Mouse (Mus musculus): ENCODE data around the gene Cyp1a1. TPM values are rescaled to one million over a fixed set of nuclear protein-coding genes. Genes with fewer than 3 reads are reported as not detected.

The Cyp1a1 gene
- polyA plus RNA-seq, 1 experiment from 2014 or later: 0.08 TPM

DNA sequence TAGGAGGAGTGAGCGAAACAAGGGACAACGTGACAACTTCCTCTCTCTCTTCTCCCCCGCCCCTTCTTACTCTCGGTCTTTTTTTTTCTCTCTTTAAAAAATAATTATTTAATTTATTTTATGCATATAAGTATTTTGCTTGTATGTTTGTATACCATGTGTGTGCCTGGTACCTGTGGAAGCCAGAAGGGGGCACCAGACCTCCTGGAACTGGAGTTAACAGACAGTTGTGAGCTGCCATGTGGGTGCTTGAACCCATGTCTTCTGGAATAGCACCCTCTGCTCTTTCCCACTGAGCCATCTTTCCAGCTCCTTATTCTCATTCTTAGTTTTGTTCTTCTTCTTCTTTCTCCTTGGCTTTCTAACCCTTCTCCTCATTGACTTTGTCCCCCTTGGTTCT lies 28.8 kb upstream of the Cyp1a1 start:
- Histone ChIP-seq H3K27me3 (peaks cover 8% of the 10 kb centered on the region; the same call in 1 of the 2 replicates), H3K27ac (no peak overlapping the region), H3K36me3 (no peaks in the 10 kb centered on the region), H3K4me2 (no peak overlapping the region), H3K9ac (no peak overlapping the region), H3K9me3 (no peaks in the 10 kb centered on the region), H3K4me3 (no peak overlapping the region), H3K4me1 (peaks cover 5% of the 10 kb centered on the region; the same call in 1 of the 2 replicates)
- ATAC-seq (ENCODE audit: insufficient number of reproducible peaks, low FRiP score, low TSS enrichment, low read depth): no peak
- 80% methylated on average over 4 of the region's 4 CpGs for WGBS

DNA sequence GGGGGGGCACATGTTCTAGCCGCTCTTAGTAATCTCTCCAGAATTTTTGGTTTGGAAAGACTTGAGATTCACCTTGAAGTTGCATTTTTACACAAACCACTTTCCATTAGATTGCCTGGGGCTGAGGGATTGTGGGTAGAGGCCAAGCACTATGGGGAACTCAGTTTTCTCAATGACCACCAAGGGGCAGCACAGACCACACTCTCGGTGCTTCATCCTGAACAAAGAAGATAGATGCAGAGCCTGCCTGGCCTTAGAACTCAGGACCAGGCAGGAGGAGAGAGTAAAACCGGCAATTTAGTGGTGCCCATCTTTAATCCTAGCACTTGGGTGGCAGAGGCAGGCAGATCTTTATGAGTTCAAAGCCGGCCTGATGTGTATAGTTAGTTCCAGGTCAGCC lies 28.0 kb upstream of the Cyp1a1 start:
- no peak overlapping the region for H3K4me2 ChIP-seq
- 19% methylated on average over 4 of the region's 4 CpGs for WGBS

DNA sequence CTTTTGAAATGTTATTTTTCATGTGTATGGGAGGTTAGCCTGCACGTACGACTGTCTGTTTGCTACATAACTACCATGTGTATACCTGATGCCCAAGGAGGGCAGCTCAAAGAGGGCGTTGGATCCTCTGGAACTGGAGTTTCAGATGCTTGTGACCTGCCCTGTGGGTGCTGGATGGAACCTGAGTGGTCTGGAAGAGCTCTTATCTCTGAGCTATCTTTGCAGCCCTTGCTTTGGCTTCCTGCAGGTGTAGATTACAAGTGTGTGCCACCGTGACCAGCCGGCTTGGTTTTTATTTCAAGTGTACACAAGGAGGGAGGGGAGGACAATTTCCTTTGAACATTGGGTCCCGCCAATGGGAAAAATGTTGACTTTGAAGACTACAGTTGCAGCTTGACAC lies 27.2 kb upstream of the Cyp1a1 start:
- 73% methylated on average over 6 of the region's 6 CpGs for WGBS
- no peak overlapping the region for H3K4me2 ChIP-seq
- no peaks in the 10 kb centered on the region for H3K36me3 ChIP-seq
- H3K27me3 ChIP-seq: no peaks in the 10 kb centered on the region
- H3K9ac ChIP-seq: no peak overlapping the region
- no peak overlapping the region for H3K27ac ChIP-seq
- H3K4me3 ChIP-seq: no peak overlapping the region
- peaks cover 5% of the 10 kb centered on the region; the same call in 1 of the 2 replicates for H3K4me1 ChIP-seq
- no peak for ATAC-seq (ENCODE audit: insufficient number of reproducible peaks, low FRiP score, low TSS enrichment, low read depth)
- no peaks in the 10 kb centered on the region for H3K9me3 ChIP-seq

More for the DNA sequence above, 28.0 kb upstream of the Cyp1a1 start:
- H3K27ac ChIP-seq: no peak overlapping the region
- H3K27me3 ChIP-seq: peaks cover under 1% of the 10 kb centered on the region; the same call in 1 of the 2 replicates
- H3K9me3 ChIP-seq: no peaks in the 10 kb centered on the region
- H3K36me3 ChIP-seq: no peaks in the 10 kb centered on the region
- peaks cover 5% of the 10 kb centered on the region; the same call in 1 of the 2 replicates for H3K4me1 ChIP-seq
- H3K4me3 ChIP-seq: no peak overlapping the region
- no peak for ATAC-seq (ENCODE audit: insufficient number of reproducible peaks, low FRiP score, low TSS enrichment, low read depth)
- no peak overlapping the region for H3K9ac ChIP-seq

DNA sequence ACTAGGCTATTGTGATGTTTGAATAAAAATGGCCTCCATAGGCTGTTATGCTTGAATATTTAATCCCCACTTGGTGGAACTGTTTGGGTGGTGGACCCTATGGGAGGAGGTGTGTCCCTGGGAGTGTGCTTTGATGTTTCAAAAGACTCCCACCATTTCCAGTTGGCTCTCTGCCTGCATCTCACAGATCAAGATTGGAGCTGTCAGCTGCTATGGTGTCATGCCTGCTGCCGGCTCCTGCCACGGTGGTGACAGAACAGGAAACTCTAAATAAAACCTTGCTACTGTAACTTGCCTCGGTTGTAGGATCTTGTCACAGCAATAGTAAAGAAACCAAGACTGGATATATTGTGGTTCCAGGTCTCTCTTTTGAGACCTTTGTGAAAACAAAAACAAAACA lies 26.2 kb upstream of the Cyp1a1 start:
- Histone ChIP-seq H3K9ac (no peak overlapping the region), H3K9me3 (no peaks in the 10 kb centered on the region), H3K27ac (no peak overlapping the region), H3K4me1 (no peaks in the 10 kb centered on the region), H3K36me3 (no peaks in the 10 kb centered on the region), H3K4me3 (no peak overlapping the region), H3K4me2 (no peak overlapping the region), H3K27me3 (no peaks in the 10 kb centered on the region)
- ATAC-seq (ENCODE audit: insufficient number of reproducible peaks, low FRiP score, low TSS enrichment, low read depth): no peak
- WGBS: 70% methylated on average over 3 of the region's 3 CpGs

DNA sequence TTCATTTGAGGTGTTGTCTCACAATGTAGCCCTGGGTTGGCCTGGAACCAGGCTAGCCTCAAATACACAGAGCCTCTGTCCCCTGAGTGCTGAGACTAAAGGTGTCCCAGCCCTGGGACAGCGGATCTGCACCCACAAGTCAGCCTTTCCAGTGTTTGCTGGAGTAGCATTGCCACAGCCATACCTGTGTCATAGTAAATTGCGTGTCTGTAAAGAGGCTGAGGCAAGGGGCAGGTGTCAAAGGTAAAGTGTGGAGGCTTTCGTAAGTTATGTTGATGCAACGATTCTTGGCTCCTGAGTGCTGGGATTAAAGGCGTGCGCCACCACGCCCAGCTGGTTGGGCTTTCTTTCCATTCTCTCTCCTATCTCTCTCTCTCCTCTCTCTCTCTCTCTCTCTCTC lies 23.1 kb upstream of the Cyp1a1 start:
- no peaks in the 10 kb centered on the region for H3K9me3 ChIP-seq
- H3K9ac ChIP-seq: no peak overlapping the region
- H3K4me2 ChIP-seq: no peak overlapping the region
- H3K4me1 ChIP-seq: no peaks in the 10 kb centered on the region
- H3K36me3 ChIP-seq: no peaks in the 10 kb centered on the region
- WGBS: 51% methylated on average over 7 of the region's 7 CpGs
- ATAC-seq (ENCODE audit: insufficient number of reproducible peaks, low FRiP score, low TSS enrichment, low read depth): no peak
- no peak overlapping the region for H3K4me3 ChIP-seq
- peaks cover 4% of the 10 kb centered on the region; the same call in 1 of the 2 replicates for H3K27me3 ChIP-seq
- no peak overlapping the region for H3K27ac ChIP-seq

DNA sequence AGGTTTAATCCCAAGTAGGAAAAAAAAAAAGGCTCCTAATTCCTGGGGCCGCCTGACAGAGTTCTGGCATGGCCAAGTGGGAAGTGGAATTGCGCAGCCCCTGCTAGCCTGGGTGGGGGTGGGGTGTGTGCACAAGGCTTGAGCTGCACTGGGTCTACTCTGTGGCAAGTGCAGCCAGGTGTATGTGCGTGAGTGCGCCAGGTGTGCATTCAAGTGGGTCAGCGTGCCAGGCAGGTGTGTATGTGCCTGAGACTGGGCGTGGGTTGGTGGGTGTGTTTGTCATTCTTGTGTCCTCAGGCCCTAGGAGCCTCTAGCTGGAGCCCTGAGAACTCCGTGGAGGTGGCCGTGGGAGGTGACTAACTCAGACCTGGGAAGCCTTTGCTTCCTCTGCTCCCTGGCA lies 21.2 kb upstream of the Cyp1a1 start:
- Histone ChIP-seq H3K27me3 (peaks cover 4% of the 10 kb centered on the region; the same call in 1 of the 2 replicates), H3K4me1 (no peaks in the 10 kb centered on the region), H3K9me3 (no peaks in the 10 kb centered on the region), H3K4me2 (no peak overlapping the region), H3K4me3 (no peak overlapping the region), H3K9ac (no peak overlapping the region), H3K27ac (no peak overlapping the region), H3K36me3 (no peaks in the 10 kb centered on the region)
- ATAC-seq (ENCODE audit: insufficient number of reproducible peaks, low FRiP score, low TSS enrichment, low read depth): no peak
- WGBS: 82% methylated on average over 8 of the region's 8 CpGs

DNA sequence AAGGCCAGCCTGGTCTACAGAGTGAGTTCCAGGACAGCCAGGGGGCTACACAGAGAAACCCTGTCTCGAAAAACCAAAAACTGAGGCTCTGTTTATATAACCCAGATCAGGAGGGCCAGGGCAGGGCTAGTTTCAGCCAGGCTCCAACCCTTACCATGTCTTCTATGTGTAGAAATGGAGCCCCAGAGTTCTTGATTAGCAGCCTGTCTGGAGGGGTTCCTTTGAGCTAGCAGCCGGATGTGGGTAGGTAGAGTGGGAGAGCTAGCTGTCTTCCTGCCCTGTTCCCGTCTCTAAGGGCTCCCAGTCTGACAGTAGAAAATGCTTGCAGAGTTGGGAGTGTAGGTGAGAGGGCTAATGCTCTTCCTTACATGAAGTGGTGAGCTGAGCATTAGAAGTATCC lies 20.6 kb upstream of the Cyp1a1 start:
- Histone ChIP-seq H3K36me3 (no peaks in the 10 kb centered on the region), H3K9ac (no peak overlapping the region), H3K4me1 (no peaks in the 10 kb centered on the region), H3K27ac (no peak overlapping the region), H3K27me3 (peaks cover 4% of the 10 kb centered on the region; the same call in 1 of the 2 replicates), H3K4me3 (no peak overlapping the region), H3K4me2 (no peak overlapping the region), H3K9me3 (no peaks in the 10 kb centered on the region)
- WGBS: 71% methylated on average over 3 of the region's 3 CpGs
- no peak for ATAC-seq (ENCODE audit: insufficient number of reproducible peaks, low FRiP score, low TSS enrichment, low read depth)

DNA sequence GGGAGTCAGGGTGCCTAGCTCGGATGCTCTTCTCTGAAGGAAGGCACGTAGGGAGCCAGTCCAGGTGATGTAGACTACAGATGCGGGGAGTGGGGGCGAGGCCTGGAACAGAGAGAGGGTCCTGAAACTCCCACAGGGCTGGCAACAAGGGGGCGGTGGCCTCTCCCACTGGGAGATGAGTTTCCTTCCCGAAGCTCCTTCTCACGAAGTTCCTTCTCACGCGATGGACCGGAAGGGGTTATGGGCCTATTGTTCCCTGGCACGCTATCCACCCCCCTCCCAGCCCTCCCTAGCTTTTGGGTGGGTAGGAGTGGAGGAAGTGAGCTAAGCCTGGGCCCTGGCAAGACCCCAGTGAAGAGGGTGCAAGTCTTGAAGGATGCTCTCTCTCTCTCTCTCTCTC lies 19.9 kb upstream of the Cyp1a1 start:
- no peak overlapping the region for H3K9ac ChIP-seq
- H3K4me1 ChIP-seq: no peaks in the 10 kb centered on the region
- H3K4me2 ChIP-seq: no peak overlapping the region
- no peaks in the 10 kb centered on the region for H3K36me3 ChIP-seq
- H3K27ac ChIP-seq: no peak overlapping the region
- H3K27me3 ChIP-seq: peaks cover 4% of the 10 kb centered on the region; the same call in 1 of the 2 replicates
- H3K9me3 ChIP-seq: no peaks in the 10 kb centered on the region
- no peak for ATAC-seq (ENCODE audit: insufficient number of reproducible peaks, low FRiP score, low TSS enrichment, low read depth)
- no peak overlapping the region for H3K4me3 ChIP-seq
- WGBS: 64% methylated on average over 11 of the region's 11 CpGs

DNA sequence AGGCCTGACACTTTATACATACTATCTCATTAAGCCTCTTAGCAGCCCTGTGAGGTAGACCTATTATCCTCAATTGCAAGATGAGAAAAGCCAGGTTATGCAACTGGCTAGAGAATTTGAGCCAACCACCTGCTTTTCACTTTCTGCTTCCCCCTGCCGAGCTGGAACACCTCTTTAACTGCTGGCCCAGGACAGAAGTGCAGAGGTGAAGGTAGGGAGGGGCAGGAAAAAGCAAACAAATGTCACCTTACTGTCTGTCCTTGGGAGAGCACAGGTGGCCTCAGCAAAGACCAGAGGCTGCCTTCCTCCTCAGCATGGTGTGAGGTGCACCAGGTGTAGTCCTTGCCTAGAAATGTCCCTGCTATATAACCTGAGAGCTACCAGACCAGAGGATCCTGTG lies 19.5 kb upstream of the Cyp1a1 start:
- no peak overlapping the region for H3K4me2 ChIP-seq
- H3K27me3 ChIP-seq: peaks cover 4% of the 10 kb centered on the region; the same call in 1 of the 2 replicates
- 15% methylated on average over 1 of the region's 1 CpGs for WGBS
- ATAC-seq (ENCODE audit: insufficient number of reproducible peaks, low FRiP score, low TSS enrichment, low read depth): no peak
- H3K4me1 ChIP-seq: no peaks in the 10 kb centered on the region
- H3K36me3 ChIP-seq: no peaks in the 10 kb centered on the region
- no peak overlapping the region for H3K27ac ChIP-seq
- H3K9me3 ChIP-seq: no peaks in the 10 kb centered on the region
- H3K4me3 ChIP-seq: no peak overlapping the region
- H3K9ac ChIP-seq: no peak overlapping the region

DNA sequence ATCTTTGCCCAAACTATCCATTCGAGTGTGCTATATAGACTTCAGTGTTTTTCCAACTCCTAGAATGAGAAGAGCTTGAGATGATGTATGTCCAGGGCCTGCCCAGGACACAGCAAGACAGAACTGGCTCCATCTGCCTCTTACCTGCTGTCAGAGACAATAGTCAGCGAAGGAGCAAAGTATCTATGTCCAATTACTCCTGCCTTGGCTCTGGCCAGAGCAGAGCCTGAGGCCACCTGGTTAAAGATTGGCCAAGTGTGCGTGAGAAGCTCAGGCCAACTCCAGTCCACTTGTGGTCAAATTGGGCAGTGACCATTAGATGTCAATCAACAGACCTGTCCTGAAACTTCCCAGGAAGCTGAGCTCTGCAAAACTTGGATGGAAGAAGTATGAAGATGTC lies 18.2 kb upstream of the Cyp1a1 start:
- Histone ChIP-seq H3K9me3 (no peaks in the 10 kb centered on the region), H3K4me2 (no peak overlapping the region), H3K27me3 (peaks cover 4% of the 10 kb centered on the region; the same call in 1 of the 2 replicates), H3K27ac (no peak overlapping the region), H3K9ac (no peak overlapping the region), H3K4me3 (no peak overlapping the region), H3K4me1 (no peaks in the 10 kb centered on the region), H3K36me3 (no peaks in the 10 kb centered on the region)
- 83% methylated on average over 3 of the region's 3 CpGs for WGBS
- ATAC-seq (ENCODE audit: insufficient number of reproducible peaks, low FRiP score, low TSS enrichment, low read depth): no peak

DNA sequence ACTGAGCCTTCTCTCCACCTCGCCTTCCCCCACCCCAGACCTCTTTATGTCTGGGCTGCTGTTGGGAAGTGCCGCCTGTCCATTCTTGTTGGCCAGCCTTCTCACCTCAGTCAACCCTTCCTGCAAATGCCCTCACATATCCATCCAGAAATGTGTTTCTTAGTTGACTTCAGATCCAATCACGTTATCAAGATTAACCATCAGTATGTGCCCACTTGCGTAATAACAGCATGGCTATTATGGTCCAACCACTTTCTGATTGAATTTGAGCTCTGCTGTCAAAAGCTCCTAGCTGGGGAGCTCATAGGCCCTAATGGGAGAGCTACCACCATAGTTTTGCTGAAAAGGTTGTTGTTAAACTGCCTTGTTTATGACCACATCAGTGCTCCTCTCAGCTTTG lies 16.7 kb upstream of the Cyp1a1 start:
- no peaks in the 10 kb centered on the region for H3K36me3 ChIP-seq
- H3K27me3 ChIP-seq: peaks cover 4% of the 10 kb centered on the region; the same call in 1 of the 2 replicates
- H3K9me3 ChIP-seq: no peaks in the 10 kb centered on the region
- H3K9ac ChIP-seq: no peak overlapping the region
- no peak overlapping the region for H3K4me2 ChIP-seq
- H3K4me1 ChIP-seq: no peaks in the 10 kb centered on the region
- H3K27ac ChIP-seq: no peak overlapping the region
- H3K4me3 ChIP-seq: no peak overlapping the region
- ATAC-seq (ENCODE audit: insufficient number of reproducible peaks, low FRiP score, low TSS enrichment, low read depth): no peak
- WGBS: 87% methylated on average over 4 of the region's 4 CpGs

DNA sequence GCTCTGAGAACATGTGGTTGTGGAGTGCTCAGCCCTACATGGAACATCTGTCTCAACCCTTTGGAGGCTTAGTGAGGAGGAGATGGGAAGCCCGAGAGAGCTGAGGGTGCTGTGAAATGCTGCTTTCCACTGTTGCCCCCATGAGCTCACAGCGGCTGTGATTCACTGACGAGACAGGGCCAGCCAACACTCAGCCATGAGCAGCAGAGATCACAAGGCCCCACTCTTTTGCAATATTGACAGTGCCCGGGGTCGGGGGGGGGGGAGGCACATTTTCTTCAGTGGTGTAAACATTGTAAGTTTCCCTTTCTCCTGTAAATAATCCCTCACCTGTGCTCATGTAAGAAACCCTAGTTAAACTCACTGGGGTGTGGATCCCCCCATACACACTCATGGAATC lies 16.2 kb upstream of the Cyp1a1 start:
- Histone ChIP-seq H3K4me3 (no peak overlapping the region), H3K4me2 (no peak overlapping the region), H3K9me3 (no peaks in the 10 kb centered on the region), H3K27me3 (peaks cover 4% of the 10 kb centered on the region; the same call in 1 of the 2 replicates), H3K9ac (no peak overlapping the region), H3K4me1 (no peaks in the 10 kb centered on the region), H3K36me3 (no peaks in the 10 kb centered on the region), H3K27ac (no peak overlapping the region)
- WGBS: 85% methylated on average over 5 of the region's 5 CpGs
- ATAC-seq (ENCODE audit: insufficient number of reproducible peaks, low FRiP score, low TSS enrichment, low read depth): no peak

DNA sequence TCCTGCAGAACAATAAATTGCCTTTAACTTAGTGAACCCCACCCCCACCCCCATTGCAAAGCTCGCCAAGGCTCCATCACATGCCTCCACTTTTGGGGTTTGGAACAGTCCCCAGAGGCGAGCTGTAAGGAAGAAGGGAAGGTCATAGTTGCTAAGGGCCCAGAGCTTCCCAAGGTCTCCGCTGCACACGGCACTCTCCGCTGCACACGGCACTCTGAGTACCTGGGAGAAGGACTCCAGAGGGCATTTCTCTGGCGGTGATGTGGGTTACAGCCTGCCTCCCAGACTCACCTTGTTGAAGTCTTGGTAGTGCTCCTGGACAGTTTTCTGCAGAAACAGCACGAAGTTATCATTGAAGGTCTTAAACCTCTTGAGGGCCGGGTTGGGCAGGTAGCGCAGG lies 6.3 kb upstream of the Cyp1a1 start:
- H3K9me3 ChIP-seq: no peaks in the 10 kb centered on the region
- 79% methylated on average over 10 of the region's 10 CpGs for WGBS
- no peaks in the 10 kb centered on the region for H3K36me3 ChIP-seq
- H3K9ac ChIP-seq: no peak overlapping the region
- no peak overlapping the region for H3K4me2 ChIP-seq
- no peaks in the 10 kb centered on the region for H3K27me3 ChIP-seq
- H3K4me3 ChIP-seq: no peak overlapping the region
- H3K27ac ChIP-seq: no peak overlapping the region
- ATAC-seq (ENCODE audit: insufficient number of reproducible peaks, low FRiP score, low TSS enrichment, low read depth): no peak
- no peaks in the 10 kb centered on the region for H3K4me1 ChIP-seq

Measured in limb, embryonic 15.5 days (tissue).